Mouse (Mus musculus): Measurements from ENCODE around the gene Cyp2b19. TPM values are rescaled to one million over a fixed set of nuclear protein-coding genes. Genes with fewer than 3 reads are reported as not detected.

Cyp2b19 gene
- polyA plus RNA-seq, 1 experiment from 2014 or later: not detected

- no peak for DNase-seq (ENCODE audit: low spot score)
- no peak for ATAC-seq (replicated peaks; ENCODE audit: low FRiP score)
- Histone ChIP-seq H3K36me3 (ENCODE audit: control insufficient read depth, insufficient read depth, low read length) (no peaks in the 10 kb centered on the region), H3K9me3 (ENCODE audit: control insufficient read depth, low read length) (no peaks in the 10 kb centered on the region), H3K27me3 (ENCODE audit: control insufficient read depth, insufficient read depth, low read length) (no peaks in the 10 kb centered on the region), H3K27ac (ENCODE audit: low read depth, low read length) (no peak overlapping the region), H3K4me2 (ENCODE audit: low read depth, low read length, severe bottlenecking) (no peak overlapping the region), H3K4me1 (replicated peaks; ENCODE audit: control insufficient read depth, insufficient read depth, low read length) (no peaks in the 10 kb centered on the region), H3K4me3 (ENCODE audit: low read depth, low read length) (no peak overlapping the region), H3K9ac (ENCODE audit: low read length) (no peak overlapping the region)
- 77% methylated on average over 6 of the region's 6 CpGs for WGBS
These were observed 33.0 kb downstream of the Cyp2b19 start for GRCm38 (mm10) chr7:26789984-26790383.

- H3K9ac ChIP-seq (ENCODE audit: low read length): no peak overlapping the region
- no peak overlapping the region for H3K27ac ChIP-seq (ENCODE audit: low read depth, low read length)
- no peak overlapping the region for H3K4me3 ChIP-seq (ENCODE audit: low read depth, low read length)
- no peaks in the 10 kb centered on the region for H3K4me1 ChIP-seq (replicated peaks; ENCODE audit: control insufficient read depth, insufficient read depth, low read length)
- no peaks in the 10 kb centered on the region for H3K9me3 ChIP-seq (ENCODE audit: control insufficient read depth, low read length)
- no peak for ATAC-seq (replicated peaks; ENCODE audit: low FRiP score)
- H3K27me3 ChIP-seq (ENCODE audit: control insufficient read depth, insufficient read depth, low read length): no peaks in the 10 kb centered on the region
- no peak overlapping the region for H3K4me2 ChIP-seq (ENCODE audit: low read depth, low read length, severe bottlenecking)
- no peak for DNase-seq (ENCODE audit: low spot score)
- no peaks in the 10 kb centered on the region for H3K36me3 ChIP-seq (ENCODE audit: control insufficient read depth, insufficient read depth, low read length)
These were observed 43.2 kb downstream of the Cyp2b19 start for GRCm38 (mm10) chr7:26800104-26800503.

GRCm38 (mm10) chr7:26800996-26801395, 44.1 kb downstream of the Cyp2b19 start:
- no peak overlapping the region for H3K27ac ChIP-seq (ENCODE audit: low read depth, low read length)
- DNase-seq (ENCODE audit: low spot score): no peak
- H3K36me3 ChIP-seq (ENCODE audit: control insufficient read depth, insufficient read depth, low read length): no peaks in the 10 kb centered on the region
- no peak overlapping the region for H3K4me3 ChIP-seq (ENCODE audit: low read depth, low read length)
- no peaks in the 10 kb centered on the region for H3K4me1 ChIP-seq (replicated peaks; ENCODE audit: control insufficient read depth, insufficient read depth, low read length)
- H3K27me3 ChIP-seq (ENCODE audit: control insufficient read depth, insufficient read depth, low read length): no peaks in the 10 kb centered on the region
- ATAC-seq (replicated peaks; ENCODE audit: low FRiP score): no peak
- no peak overlapping the region for H3K4me2 ChIP-seq (ENCODE audit: low read depth, low read length, severe bottlenecking)
- WGBS: 94% methylated on average over 1 of the region's 1 CpGs
- no peak overlapping the region for H3K9ac ChIP-seq (ENCODE audit: low read length)
- H3K9me3 ChIP-seq (ENCODE audit: control insufficient read depth, low read length): no peaks in the 10 kb centered on the region

- DNase-seq (ENCODE audit: low spot score): no peak
- 94% methylated on average over 2 of the region's 2 CpGs for WGBS
- H3K4me2 ChIP-seq (ENCODE audit: low read depth, low read length, severe bottlenecking): no peak within 1 kb of the TSS
These were observed 51.6 kb downstream of the Cyp2b19 start, which contains the start of gene Cyp2g1 for GRCm38 (mm10) chr7:26808592-26808991. TSS of gene Cyp2g1 (plus strand) at chr7:26808892.

More at GRCm38 (mm10) chr7:26808592-26808991, 51.6 kb downstream of the Cyp2b19 start, which contains the start of gene Cyp2g1:
- no peak for ATAC-seq (replicated peaks; ENCODE audit: low FRiP score)
- Histone ChIP-seq H3K4me1 (replicated peaks; ENCODE audit: control insufficient read depth, insufficient read depth, low read length) (no peaks in the 10 kb centered on the region), H3K27ac (ENCODE audit: low read depth, low read length) (no peak within 1 kb of the TSS), H3K27me3 (ENCODE audit: control insufficient read depth, insufficient read depth, low read length) (no peaks in the 10 kb centered on the region), H3K9me3 (ENCODE audit: control insufficient read depth, low read length) (no peaks in the 10 kb centered on the region), H3K36me3 (ENCODE audit: control insufficient read depth, insufficient read depth, low read length) (no peaks in the 10 kb centered on the region), H3K9ac (ENCODE audit: low read length) (no peak within 1 kb of the TSS), H3K4me3 (ENCODE audit: low read depth, low read length) (no peak within 1 kb of the TSS)

Other genes with a start within 250 kb of the Cyp2b19 start
- gene Nlrp9a, start 222.1 kb upstream of the Cyp2b19 start, polyA plus RNA-seq (2014; fragmentation: Nextera tagmentation; extraction: Ambion mirVana): not detected in 2 replicates
- gene Vmn1r185, start 138.7 kb upstream of the Cyp2b19 start, polyA plus RNA-seq (2014; fragmentation: Nextera tagmentation; extraction: Ambion mirVana): not detected in 2 replicates
- gene Cyp2b23, start 70.7 kb upstream of the Cyp2b19 start, polyA plus RNA-seq (2014; fragmentation: Nextera tagmentation; extraction: Ambion mirVana): not detected in 2 replicates
- gene Cyp2g1, start 51.8 kb downstream of the Cyp2b19 start, polyA plus RNA-seq (2014; fragmentation: Nextera tagmentation; extraction: Ambion mirVana): not detected in 2 replicates
- not detected in 2 replicates for gene Cyp2a5, start 78.2 kb downstream of the Cyp2b19 start, polyA plus RNA-seq (2014; fragmentation: Nextera tagmentation; extraction: Ambion mirVana)
- gene Cyp2a22, start 182.2 kb downstream of the Cyp2b19 start, polyA plus RNA-seq (2014; fragmentation: Nextera tagmentation; extraction: Ambion mirVana): not detected in 2 replicates